Mouse (Mus musculus) Muller cell, postnatal 12 days (primary cell): ENCODE data around the gene Cpa2.
A peak's percentile ranks its signal among the peaks of the same experiment; 100 is the strongest.

Experiments
- DNase-seq: peaks from one replicate; pipeline ENCODE4 v3.0.0-alpha.2; 2015; ENCODE audit errors: inconsistent ontology term

The Cpa2 gene

DNA sequence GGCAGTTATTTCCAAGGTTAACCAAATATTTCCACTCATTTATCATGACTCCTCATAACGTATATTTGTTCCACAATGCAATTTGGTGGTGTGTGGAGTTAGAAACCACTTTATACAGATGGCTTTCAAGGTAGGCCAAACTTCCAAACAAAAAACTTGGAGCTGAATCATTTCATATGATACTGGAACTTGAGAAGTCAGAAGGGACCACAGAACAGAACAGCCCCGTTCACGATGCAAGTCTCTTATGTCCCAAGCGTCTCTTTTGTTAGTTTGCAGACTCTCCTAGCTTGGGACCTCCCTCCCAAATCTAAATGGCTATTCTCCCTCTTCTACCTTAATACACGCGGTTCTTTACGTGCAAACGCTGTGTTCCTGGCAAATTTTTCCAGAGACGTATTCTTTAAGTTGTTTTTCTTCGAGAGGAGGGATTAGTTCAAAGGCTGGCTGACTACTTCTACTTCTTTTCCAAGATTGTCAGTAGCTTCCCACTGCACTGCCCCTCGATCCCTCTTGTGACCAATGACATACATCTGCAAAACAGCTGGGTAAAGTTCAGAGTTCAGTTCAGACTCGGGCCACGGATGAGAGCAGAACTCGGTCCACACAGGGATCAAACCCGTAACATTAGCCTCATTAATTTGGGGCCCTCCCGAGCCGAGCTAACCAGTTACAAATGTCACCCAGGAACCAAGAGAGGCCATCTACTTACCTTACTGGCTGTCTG, 35.3 kb downstream of the Cpa2 start:
- no peak for DNase-seq

DNA sequence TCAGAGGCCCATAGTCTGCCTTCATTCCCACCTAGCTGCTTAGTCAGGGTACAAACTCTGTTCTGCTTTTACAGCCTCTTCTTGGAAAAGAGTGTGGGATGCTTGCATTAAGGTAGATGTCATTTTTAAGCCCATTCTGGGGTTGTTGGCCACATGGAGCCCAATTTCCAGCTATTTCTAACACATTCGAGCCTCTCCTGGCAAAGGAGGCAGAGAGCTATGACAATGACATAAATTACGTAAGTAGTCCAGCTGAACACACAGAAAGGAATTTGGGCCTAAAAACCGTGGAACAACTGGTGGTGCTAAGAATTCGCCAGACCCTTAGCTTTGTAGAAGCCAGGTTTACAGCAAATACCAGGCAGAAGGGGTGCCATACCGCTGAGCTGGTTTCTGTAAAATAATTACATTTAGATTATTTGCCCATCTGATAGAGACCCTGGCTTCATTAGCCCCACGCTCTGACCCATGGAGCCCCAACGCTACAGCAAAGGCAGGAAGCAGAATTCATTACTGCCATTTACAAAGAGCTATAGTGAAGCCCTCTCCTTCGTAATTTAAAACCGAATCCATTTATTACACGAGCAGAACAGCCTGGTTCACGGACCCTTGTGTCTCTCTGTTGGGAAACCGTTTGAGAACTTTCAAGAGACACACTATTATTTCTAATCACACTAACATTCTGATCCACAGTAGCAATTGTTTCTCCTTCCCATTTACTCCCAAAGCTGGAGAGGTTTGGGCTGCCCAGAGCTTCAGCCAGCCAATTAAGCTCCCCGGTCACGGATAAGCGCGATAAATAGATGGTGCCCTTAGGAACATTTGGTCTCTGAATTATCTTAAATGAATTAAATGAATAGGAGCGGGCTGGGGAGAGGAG, 38.8 kb downstream of the Cpa2 start:
- DNase-seq = peak; percentile 38

DNA sequence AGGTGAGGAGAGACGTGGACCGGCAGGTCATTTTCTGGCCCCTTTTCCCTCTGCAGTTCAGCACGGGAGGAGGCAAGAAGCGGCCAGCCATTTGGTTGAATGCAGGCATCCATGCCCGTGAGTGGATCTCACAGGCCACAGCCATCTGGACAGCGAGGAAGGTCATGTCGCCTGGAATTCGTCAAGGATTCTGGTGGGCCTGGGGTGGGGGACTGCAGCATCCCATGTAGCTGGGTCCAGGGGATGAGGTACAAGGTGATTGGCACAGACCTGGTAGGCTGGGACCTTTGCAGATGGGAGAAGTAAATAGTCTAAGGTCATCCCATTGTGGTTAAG, 39.4 kb downstream of the Cpa2 start:
- no peak for DNase-seq

DNA sequence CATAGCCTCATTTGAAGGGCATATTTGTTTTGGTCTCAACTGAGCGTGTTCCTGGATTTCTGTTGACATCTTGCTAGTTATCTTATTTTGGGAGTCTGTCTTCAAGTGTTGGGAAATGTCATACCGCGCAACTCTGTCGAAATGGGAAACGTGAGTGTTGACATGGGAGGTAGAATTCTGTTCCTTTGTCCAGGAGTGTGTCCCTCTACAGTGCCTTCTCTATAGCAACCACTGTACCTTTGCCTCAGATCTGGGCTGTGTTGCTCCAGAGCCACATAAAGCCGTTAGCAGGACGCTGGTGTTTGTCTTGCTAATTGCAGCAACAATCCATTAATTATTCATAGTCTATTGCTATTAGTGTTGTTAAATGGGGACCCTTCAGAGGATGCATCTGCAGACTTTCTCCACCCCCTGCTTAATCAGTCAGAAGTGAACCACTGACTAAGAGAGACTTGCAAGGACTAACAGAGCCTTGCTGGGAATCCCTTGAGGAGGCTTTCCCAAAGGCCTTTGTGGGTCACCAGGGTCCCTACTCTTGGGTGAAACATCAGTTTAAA, 45.6 kb downstream of the Cpa2 start:
- no peak for DNase-seq

DNA sequence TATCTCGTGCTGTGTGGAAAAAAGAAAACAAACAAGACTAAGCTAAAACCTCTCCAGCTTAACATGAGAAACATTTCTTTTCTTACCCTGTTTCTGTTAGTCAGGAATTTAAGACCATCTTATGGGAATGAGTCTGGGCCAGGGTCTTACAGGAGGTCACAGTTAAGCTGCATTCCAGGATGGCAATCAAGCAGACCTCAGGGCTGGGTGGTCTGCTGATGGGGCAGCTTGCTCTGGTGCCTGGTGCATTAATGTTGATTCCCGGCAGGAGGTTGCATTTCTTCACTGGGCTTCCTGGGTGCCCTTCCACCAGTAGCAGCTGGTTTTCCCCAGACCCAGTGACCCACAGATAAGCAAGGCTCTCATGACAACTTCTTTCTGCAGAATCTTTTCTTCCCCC, 48.4 kb downstream of the Cpa2 start:
- no peak for DNase-seq

DNA sequence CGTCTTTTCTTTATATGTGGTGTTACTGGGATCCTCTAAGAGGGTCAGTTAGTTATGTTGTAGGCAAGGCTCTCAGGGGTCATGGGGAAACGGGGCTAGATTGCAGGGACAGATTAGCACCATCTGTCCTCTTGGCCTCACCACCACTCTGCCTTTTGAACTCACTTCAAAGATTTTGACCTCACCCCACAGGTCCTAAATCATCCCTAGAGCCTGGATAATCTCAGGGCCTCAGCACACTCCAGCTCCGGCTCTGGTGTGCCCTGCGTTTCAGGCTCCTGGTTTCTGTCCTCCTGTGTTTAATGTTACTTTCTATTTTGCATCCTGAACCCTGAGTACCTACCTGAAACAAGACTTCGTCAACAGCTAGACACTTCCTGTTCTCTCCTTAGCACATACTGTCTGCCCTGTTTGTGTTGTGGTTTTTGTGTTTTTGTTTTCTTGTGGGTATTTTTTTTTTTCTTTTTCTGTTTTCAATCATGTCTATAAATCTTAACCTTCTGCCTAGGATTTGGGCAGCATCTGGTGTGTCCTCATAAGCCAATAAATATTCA, 50.5 kb downstream of the Cpa2 start:
- DNase-seq = no peak

DNA sequence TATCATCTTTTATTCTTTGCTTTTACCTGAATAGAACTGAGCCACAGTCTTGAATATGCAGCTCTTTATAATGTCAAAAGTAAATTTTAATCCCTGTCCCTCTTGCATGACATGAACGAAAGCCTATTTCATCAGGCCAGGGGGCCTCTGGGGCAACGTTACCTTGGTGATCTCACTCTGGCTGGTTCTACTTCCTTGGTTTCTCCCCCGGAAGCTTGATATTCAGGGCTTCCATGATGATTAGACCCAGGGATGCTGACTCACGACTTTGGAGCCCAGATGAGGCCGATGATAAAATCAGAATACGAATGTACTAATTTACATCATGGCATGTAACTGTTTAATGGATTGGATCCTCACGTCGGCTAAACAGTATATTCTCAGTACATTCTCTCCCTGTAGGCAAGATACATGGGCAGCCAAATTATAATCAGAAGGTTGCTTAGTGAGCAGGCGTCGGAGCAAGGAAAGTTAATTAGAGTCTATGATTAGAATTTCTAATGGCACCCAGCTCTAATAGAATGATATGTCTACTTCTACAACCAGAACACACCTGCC, 51.1 kb downstream of the Cpa2 start:
- no peak for DNase-seq

DNA sequence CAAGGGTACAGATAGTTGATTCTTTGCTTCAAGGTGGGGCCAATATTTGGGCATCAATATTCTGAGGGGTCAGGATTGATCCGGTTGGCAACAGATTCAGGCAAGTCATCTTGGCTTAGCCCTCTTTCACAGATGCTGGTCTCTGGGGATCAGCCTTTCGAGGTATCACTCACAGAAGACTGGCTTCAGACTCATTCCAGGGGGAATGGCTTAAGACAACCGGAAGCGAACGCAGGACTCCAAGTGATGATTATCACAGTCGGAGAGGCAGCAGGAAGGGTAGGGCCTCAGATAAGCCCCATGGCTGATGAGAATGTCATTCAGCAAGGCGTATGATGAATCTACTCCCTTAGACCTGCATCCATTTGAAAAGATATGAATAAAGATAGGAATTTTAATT, 53.0 kb downstream of the Cpa2 start:
- no peak for DNase-seq

DNA sequence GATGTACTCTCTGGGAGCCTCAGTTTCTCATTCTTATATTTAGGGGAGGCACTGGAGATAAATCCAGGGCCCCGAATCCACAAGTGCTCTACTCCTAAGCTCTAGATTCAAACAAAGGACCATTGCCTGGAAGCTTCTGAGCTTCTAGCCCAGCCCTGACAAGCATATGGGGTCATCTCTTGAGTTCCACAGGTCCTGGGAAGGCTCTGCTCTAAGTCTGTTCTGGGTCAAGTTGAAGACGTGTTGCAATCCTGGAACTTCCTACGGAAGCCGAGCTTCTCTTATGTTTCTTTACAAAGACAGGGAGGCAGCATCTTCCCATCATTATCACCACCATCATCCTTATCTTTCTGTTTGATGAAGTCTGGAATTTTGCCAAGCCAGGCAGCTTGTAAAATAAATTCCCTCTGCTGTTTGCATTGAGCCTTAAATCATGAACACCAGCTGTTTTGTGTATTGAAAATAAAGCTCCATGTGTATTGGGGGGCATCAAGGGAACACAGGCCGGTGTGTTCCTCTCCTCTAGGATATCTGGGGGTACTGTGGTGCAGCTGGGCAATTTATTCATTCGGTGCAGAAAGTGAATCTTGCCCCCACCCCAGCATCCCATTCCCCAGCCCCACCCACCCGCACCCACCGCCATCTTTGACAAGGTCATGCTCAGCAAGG, 55.0 kb downstream of the Cpa2 start:
- DNase-seq = no peak

DNA sequence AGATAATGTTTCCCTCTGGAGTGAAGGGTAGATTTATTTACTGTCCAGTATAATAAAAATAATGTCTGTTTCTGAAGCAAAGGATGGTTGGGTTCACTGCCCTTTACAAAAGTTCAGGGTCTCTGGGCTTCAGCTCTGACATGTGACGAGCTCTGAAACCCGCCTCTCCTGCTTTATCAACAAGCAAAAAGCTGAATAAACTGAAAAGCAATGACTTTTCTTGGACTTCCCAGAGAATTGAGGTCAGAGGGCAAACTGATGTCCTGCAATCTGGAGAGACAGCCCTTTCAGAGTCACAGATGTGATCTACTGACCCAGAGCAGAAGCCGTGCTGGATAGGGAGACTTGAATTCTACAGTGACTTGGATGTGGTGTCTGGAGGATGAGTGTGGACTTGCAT, 58.7 kb downstream of the Cpa2 start:
- DNase-seq = no peak

DNA sequence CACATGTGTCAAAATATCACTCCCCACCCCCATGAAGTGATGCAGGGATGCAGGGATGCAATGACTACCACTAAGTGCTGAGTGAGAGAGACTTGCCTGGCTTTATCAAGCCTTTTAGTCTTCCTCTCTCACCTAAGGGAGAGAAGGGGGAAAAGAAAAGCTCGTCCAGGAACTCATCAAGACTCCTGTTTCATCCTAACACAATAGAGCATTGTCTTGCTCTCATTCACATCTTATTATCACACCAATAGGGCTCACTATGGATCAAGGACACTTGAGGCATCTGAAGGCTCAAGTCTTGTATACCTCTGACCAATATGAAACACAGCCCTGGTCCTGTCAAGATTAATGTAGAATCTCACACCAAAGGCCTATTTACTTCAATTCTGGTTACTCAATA, 59.6 kb downstream of the Cpa2 start:
- DNase-seq = no peak

DNA sequence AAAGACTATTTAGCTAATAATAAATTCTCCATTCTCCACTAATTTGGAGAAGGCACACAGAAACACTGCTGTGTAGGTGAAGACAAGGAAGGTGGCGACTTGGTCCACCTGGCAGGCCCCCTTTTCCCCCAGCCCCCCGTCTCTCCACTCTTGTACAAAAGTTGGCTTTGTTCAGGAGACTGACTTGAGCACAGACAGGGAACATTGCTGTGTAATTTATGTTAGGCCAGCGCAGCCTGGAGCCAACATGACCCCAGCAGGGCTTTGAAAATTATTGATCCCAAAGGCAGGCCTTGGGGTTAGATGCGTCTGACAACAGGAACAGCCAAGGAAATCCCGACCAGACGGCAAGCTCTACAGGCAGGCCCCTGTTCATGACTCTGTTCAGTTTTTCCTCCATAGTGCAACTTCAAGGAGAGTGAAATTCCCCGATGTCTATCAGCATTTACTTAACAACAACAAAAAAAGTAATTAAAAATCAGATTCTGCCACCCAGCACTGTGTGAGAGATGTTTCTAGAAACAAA, 63.0 kb downstream of the Cpa2 start:
- DNase-seq = no peak

DNA sequence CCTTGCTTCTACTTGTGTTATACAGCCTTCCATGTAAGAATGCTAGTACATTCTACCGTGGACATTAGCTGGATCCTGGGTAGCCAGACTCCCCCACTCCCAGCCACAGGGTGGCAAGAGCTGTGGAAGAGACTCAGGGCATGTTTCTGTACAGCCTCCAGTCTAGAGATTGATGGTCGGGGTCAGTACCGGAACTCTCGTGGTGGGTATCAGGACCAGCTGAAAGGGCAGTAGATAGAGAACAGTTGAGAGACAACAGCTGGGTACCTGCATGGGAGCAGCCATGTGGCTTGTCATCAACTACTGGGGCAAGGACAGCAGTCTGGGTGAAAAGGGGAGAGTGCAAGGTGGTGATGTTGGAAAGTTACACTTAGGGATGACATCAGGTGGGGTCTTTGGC, 63.7 kb downstream of the Cpa2 start:
- DNase-seq = no peak

DNA sequence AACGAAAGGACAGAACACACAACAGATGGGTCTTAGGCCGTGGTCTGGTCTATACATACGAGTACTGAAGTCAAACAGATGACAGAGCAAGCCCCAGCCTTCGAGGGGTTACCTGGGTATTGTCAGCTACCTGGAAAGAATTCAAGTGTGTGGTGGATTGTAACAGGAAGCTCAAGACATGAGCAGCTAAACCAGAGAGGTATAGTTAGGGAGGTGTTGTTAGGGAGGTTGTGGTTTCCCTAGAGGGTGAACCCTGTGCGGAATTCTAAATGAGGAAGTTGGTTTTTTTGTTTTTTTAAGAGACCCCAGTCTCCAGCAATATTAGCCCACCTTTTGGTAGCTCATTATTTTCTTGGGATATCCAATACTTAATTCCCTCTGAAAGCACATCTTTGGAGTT, 64.3 kb downstream of the Cpa2 start:
- DNase-seq = no peak

DNA sequence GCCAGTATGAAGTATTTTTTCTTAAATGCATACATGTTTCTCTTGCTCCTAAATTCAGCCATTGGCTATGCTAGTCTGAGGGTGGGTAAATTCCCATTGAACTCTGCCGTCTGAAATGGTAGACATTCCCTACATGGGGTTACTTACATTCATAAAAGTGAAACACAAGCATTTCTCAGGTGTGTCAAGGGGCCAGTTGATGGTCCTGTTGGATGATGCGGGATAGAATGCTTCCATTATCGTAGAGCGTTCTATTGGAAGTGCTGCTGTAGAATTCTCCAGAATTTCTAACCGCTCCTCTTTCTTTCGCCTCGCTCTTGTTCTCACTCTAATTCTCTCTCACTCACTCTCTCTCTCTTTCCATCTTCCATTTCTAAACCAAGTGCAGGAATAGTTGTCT, 69.3 kb downstream of the Cpa2 start, which contains the start of gene Cpa5:
Gene Cpa5, plus strand, starts transcription at position 301 of the 400 bp plus-strand sequence.
- no peak for DNase-seq

DNA sequence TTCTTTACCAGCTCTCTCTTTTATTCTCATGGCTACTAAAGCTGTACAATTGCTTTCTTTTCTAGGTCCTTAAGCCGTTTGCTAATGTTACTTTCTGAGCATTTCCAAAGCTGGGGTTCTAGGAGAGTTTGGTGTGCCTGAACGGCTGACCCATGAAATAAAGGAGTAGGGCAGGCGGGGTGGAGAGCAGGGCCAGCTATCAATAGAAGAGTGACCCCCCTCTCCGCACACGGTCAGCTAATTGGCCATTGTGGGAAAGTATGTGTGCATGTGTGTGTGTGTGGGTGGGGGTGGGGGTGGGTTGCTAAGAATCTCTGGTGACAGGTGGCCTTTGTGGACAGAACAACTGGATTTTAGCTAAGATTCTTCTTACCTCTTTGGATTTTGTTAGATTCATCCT, 69.8 kb downstream of the Cpa2 start:
- DNase-seq = peak; percentile 2
